Mouse (Mus musculus) olfactory bulb, adult 2 months (tissue): ENCODE results near the gene Tmem169. TPM values are rescaled to one million over a fixed set of nuclear protein-coding genes. Genes with fewer than 3 reads are reported as not detected.

Experiments
- H3K27ac ChIP-seq: fragments of 200-500 bp; 2 replicates; pipeline ENCODE4 v1.5.1; 2012; ENCODE audit warnings: low read depth, low read length; ENCODE audit not compliant: insufficient read depth
- H3K4me1 ChIP-seq: fragments of 200-500 bp; 2 replicates; pipeline ENCODE4 v1.6.1; 2012; ENCODE audit warnings: low read length; ENCODE audit not compliant: control insufficient read depth, insufficient read depth
- H3K4me3 ChIP-seq: fragments of 200-500 bp; 2 replicates; pipeline ENCODE4 v1.5.1; 2012; ENCODE audit warnings: mild to moderate bottlenecking, low read depth, low read length, moderate library complexity; ENCODE audit not compliant: insufficient read depth
- CTCF ChIP-seq: fragments of 200-500 bp; IDR thresholded peaks from 2 replicates; pipeline ENCODE4 v1.5.1; 2012; ENCODE audit warnings: low read depth, mild to moderate bottlenecking, low read length, moderate library complexity; ENCODE audit not compliant: insufficient read depth
- POLR2A ChIP-seq: fragments of 200-500 bp; IDR thresholded peaks from 2 replicates; pipeline ENCODE4 v1.6.1; 2012; ENCODE audit warnings: mild to moderate bottlenecking, low read depth, low read length, moderate library complexity; ENCODE audit not compliant: insufficient read depth
- WGBS: fragments of 180-500 bp; shearing (Covaris S2); methylation state at CpG from one replicate; pipeline ENCODE4 v1.1.7; 2018; 5-methylcytosine and 5-hydroxymethylcytosine counted together
- polyA plus RNA-seq: library from polyadenylated mRNA; stranded (reverse); fragments of >200 nt; gene quantifications from 2 replicates; pipeline ENCODE4 v1.2.4, GENCODE M21; 2012; ENCODE audit warnings: low replicate concordance; ENCODE audit not compliant: missing spikeins, insufficient read depth, insufficient read length

Gene Tmem169
- polyA plus RNA-seq, 1 experiment, result not detected

GRCm38 (mm10) chr1:72282604-72283003 is 1.6 kb upstream of the Tmem169 start:
- H3K27ac ChIP-seq, result no peak overlapping the region
- 90% methylated on average over 1 of the region's 1 CpGs for WGBS
- H3K4me1 ChIP-seq, result peaks cover 21% of the 10 kb centered on the region
- no peak for TF ChIP-seq POLR2A
- TF ChIP-seq CTCF, result no peak
- no peak overlapping the region for H3K4me3 ChIP-seq

- Histone ChIP-seq H3K4me3 (peak overlapping the region; percentile 54), H3K27ac (peak overlapping the region; percentile 88), H3K4me1 (peaks cover 22% of the 10 kb centered on the region)
- under 1% methylated on average over 5 of the region's 5 CpGs for WGBS
- no peak for TF ChIP-seq CTCF
- no peak for TF ChIP-seq POLR2A
Measured at GRCm38 (mm10) chr1:72284539-72284938, 370 bp downstream of the Tmem169 start.

GRCm38 (mm10) chr1:72286904-72287303 is 2.7 kb downstream of the Tmem169 start:
- H3K27ac ChIP-seq, result peak overlapping the region; percentile 69
- WGBS, result 20% methylated on average over 5 of the region's 5 CpGs
- H3K4me1 ChIP-seq, result peaks cover 22% of the 10 kb centered on the region
- TF ChIP-seq POLR2A, result no peak
- no peak for TF ChIP-seq CTCF
- no peak overlapping the region for H3K4me3 ChIP-seq

- H3K4me1 ChIP-seq, result peaks cover 22% of the 10 kb centered on the region
- no peak overlapping the region for H3K4me3 ChIP-seq
- H3K27ac ChIP-seq, result no peak overlapping the region; the same call in 1 of the 2 replicates
- no peak for TF ChIP-seq POLR2A
- no peak for TF ChIP-seq CTCF
- WGBS, result 79% methylated on average over 4 of the region's 4 CpGs
Measured at GRCm38 (mm10) chr1:72287893-72288292, 3.7 kb downstream of the Tmem169 start.

GRCm38 (mm10) chr1:72288527-72289150 is 4.5 kb downstream of the Tmem169 start:
- no peak overlapping the region for H3K4me3 ChIP-seq
- H3K27ac ChIP-seq, result no peak overlapping the region
- 90% methylated on average over 4 of the region's 4 CpGs for WGBS
- TF ChIP-seq POLR2A (no peak), CTCF (no peak)
- peaks cover 19% of the 10 kb centered on the region for H3K4me1 ChIP-seq

- TF ChIP-seq CTCF (no peak), POLR2A (no peak)
- 94% methylated on average over 4 of the region's 4 CpGs for WGBS
- H3K4me3 ChIP-seq, result no peak overlapping the region
- H3K27ac ChIP-seq, result no peak overlapping the region
- H3K4me1 ChIP-seq, result peaks cover 12% of the 10 kb centered on the region; the same call in 1 of the 2 replicates
Measured at GRCm38 (mm10) chr1:72290896-72291295, 6.7 kb downstream of the Tmem169 start.

- peaks cover 9% of the 10 kb centered on the region; the same call in 1 of the 2 replicates for H3K4me1 ChIP-seq
- no peak overlapping the region for H3K4me3 ChIP-seq
- TF ChIP-seq CTCF (no peak), POLR2A (no peak)
- 96% methylated on average over 4 of the region's 4 CpGs for WGBS
- no peak overlapping the region for H3K27ac ChIP-seq
Measured at GRCm38 (mm10) chr1:72291421-72291820, 7.3 kb downstream of the Tmem169 start.

GRCm38 (mm10) chr1:72291925-72292324 is 7.8 kb downstream of the Tmem169 start:
- Histone ChIP-seq H3K4me1 (peaks cover 5% of the 10 kb centered on the region; the same call in 1 of the 2 replicates), H3K4me3 (no peak overlapping the region), H3K27ac (no peak overlapping the region)
- WGBS, result 88% methylated on average over 2 of the region's 2 CpGs
- TF ChIP-seq CTCF (no peak), POLR2A (no peak)

- Histone ChIP-seq H3K27ac (no peak overlapping the region), H3K4me1 (no peaks in the 10 kb centered on the region), H3K4me3 (no peak overlapping the region)
- TF ChIP-seq CTCF (no peak), POLR2A (no peak)
- WGBS, result 63% methylated on average over 4 of the region's 4 CpGs
Measured at GRCm38 (mm10) chr1:72293869-72294663, 9.9 kb downstream of the Tmem169 start.
